Mouse (Mus musculus) intestine, postnatal 0 days (tissue): ENCODE data around the gene Prrt1. TPM values are rescaled to one million over a fixed set of nuclear protein-coding genes. Genes with fewer than 3 reads are reported as not detected.

Experiments
- ATAC-seq: fragments of 200-750 bp; cut with Nextera tagmentation; 2 replicates; pipeline ENCODE4 v1.8.0; 2017; ENCODE audit warnings: mild to moderate bottlenecking, moderate TSS enrichment, moderate library complexity
- H3K27ac ChIP-seq: fragments of 300-500 bp; sonication (generic); 2 replicates; pipeline ENCODE4 v1.5.1; 2014; ENCODE audit warnings: mild to moderate bottlenecking, low read depth, low read length, moderate library complexity
- H3K27me3 ChIP-seq: fragments of 300-500 bp; sonication (generic); replicated peaks from 2 replicates; pipeline ENCODE4 v1.6.1; 2014; ENCODE audit warnings: low read length, mixed read lengths; ENCODE audit not compliant: control insufficient read depth, insufficient read depth
- H3K36me3 ChIP-seq: fragments of 300-500 bp; sonication (generic); 2 replicates; pipeline ENCODE4 v1.6.1; 2014; ENCODE audit warnings: mild to moderate bottlenecking, moderate library complexity; ENCODE audit not compliant: control insufficient read depth, insufficient read depth
- H3K4me1 ChIP-seq: fragments of 300-500 bp; sonication (generic); replicated peaks from 2 replicates; pipeline ENCODE4 v1.6.1; 2014; ENCODE audit warnings: antibody characterized with exemption, low read length, mixed read lengths; ENCODE audit not compliant: control insufficient read depth, insufficient read depth
- H3K4me2 ChIP-seq: fragments of 300-500 bp; sonication (generic); replicated peaks from 2 replicates; pipeline ENCODE4 v1.6.1; 2014; ENCODE audit warnings: low read depth, mild to moderate bottlenecking, moderate library complexity
- H3K4me3 ChIP-seq: fragments of 300-500 bp; sonication (generic); 2 replicates; pipeline ENCODE4 v1.5.1; 2014; ENCODE audit warnings: low read depth, low read length
- H3K9ac ChIP-seq: fragments of 300-500 bp; sonication (generic); 2 replicates; pipeline ENCODE4 v1.6.1; 2014; ENCODE audit warnings: mild to moderate bottlenecking, low read depth, low read length
- H3K9me3 ChIP-seq: fragments of 300-500 bp; sonication (generic); 2 replicates; pipeline ENCODE4 v1.6.1; 2016; ENCODE audit warnings: mixed run types; ENCODE audit not compliant: control insufficient read depth
- CTCF ChIP-seq: sonication (generic); IDR thresholded peaks from 2 replicates; pipeline ENCODE4 v1.5.1; 2016; ENCODE audit warnings: low read depth, mild to moderate bottlenecking, control low read depth, antibody characterized with exemption, moderate library complexity
- WGBS: fragments of 180-500 bp; shearing (Covaris S2); extraction: QIAGEN DNeasy Blood & Tissue Kit; methylation state at CpG from one replicate; pipeline ENCODE4 v1.1.7; 2014; 5-methylcytosine and 5-hydroxymethylcytosine counted together
- polyA plus RNA-seq: library from polyadenylated mRNA; unstranded; fragments of >200 nt; fragmentation: Nextera tagmentation; extraction: Ambion mirVana; gene quantifications from 2 replicates; pipeline ENCODE4 v1.2.1, GENCODE M21; 2015

Gene Prrt1
- polyA plus RNA-seq, 1 experiment from 2014 or later: 0.47 TPM

GRCm38 (mm10) chr17:34621006-34621405 lies 8.3 kb upstream of the Prrt1 start:
- H3K9ac ChIP-seq: no peak overlapping the region
- H3K4me1 ChIP-seq: no peaks in the 10 kb centered on the region
- no peaks in the 10 kb centered on the region for H3K9me3 ChIP-seq
- H3K27ac ChIP-seq: no peak overlapping the region
- peaks cover 49% of the 10 kb centered on the region for H3K36me3 ChIP-seq
- 50% methylated on average over 8 of the region's 8 CpGs for WGBS
- ATAC-seq: peak; percentile 58
- no peak overlapping the region for H3K4me2 ChIP-seq
- no peaks in the 10 kb centered on the region for H3K27me3 ChIP-seq
- no peak overlapping the region for H3K4me3 ChIP-seq
- no peak for TF ChIP-seq CTCF

GRCm38 (mm10) chr17:34623161-34623560 lies 6.2 kb upstream of the Prrt1 start:
- no peak for ATAC-seq
- Histone ChIP-seq H3K4me3 (no peak overlapping the region), H3K9me3 (no peaks in the 10 kb centered on the region), H3K4me2 (no peak overlapping the region), H3K36me3 (peaks cover 32% of the 10 kb centered on the region), H3K4me1 (no peaks in the 10 kb centered on the region; the same call in 1 of the 2 replicates), H3K27ac (no peak overlapping the region), H3K9ac (no peak overlapping the region), H3K27me3 (no peaks in the 10 kb centered on the region)
- WGBS: 84% methylated on average over 9 of the region's 9 CpGs
- TF ChIP-seq CTCF: peak; percentile 49

GRCm38 (mm10) chr17:34624981-34625380 lies 4.4 kb upstream of the Prrt1 start:
- 96% methylated on average over 3 of the region's 3 CpGs for WGBS
- ATAC-seq: no peak

GRCm38 (mm10) chr17:34626062-34626772 lies 3.1 kb upstream of the Prrt1 start:
- ATAC-seq: no peak
- TF ChIP-seq CTCF: no peak
- Histone ChIP-seq H3K9ac (peak overlapping the region; percentile 65), H3K27me3 (peaks cover 11% of the 10 kb centered on the region), H3K27ac (peak overlapping the region; percentile 87), H3K4me3 (peak overlapping the region; percentile 66), H3K36me3 (peaks cover 18% of the 10 kb centered on the region), H3K4me2 (peak overlapping the region; percentile 95), H3K4me1 (peaks cover 5% of the 10 kb centered on the region), H3K9me3 (no peaks in the 10 kb centered on the region)
- 52% methylated on average over 16 of the region's 16 CpGs for WGBS

More at GRCm38 (mm10) chr17:34624981-34625380, 4.4 kb upstream of the Prrt1 start:
- Histone ChIP-seq H3K27me3 (peaks cover 3% of the 10 kb centered on the region; the same call in 1 of the 2 replicates), H3K9ac (no peak overlapping the region), H3K9me3 (no peaks in the 10 kb centered on the region), H3K36me3 (peaks cover 31% of the 10 kb centered on the region), H3K4me2 (no peak overlapping the region), H3K4me3 (no peak overlapping the region), H3K4me1 (peaks cover 2% of the 10 kb centered on the region; the same call in 1 of the 2 replicates), H3K27ac (no peak overlapping the region)
- no peak for TF ChIP-seq CTCF

GRCm38 (mm10) chr17:34626773-34627092 lies 2.6 kb upstream of the Prrt1 start:
- H3K4me1 ChIP-seq: peaks cover 9% of the 10 kb centered on the region
- H3K27me3 ChIP-seq: peaks cover 16% of the 10 kb centered on the region
- H3K4me2 ChIP-seq: peak overlapping the region; percentile 95
- peak overlapping the region; percentile 65 for H3K9ac ChIP-seq
- peaks cover 14% of the 10 kb centered on the region for H3K36me3 ChIP-seq
- H3K27ac ChIP-seq: peak overlapping the region; percentile 87
- peak overlapping the region; percentile 66 for H3K4me3 ChIP-seq
- no peaks in the 10 kb centered on the region for H3K9me3 ChIP-seq
- WGBS: 1% methylated on average over 15 of the region's 18 CpGs
- no peak for ATAC-seq
- peak; percentile 77 for TF ChIP-seq CTCF

- peak; percentile 66 for ATAC-seq
- peak overlapping the region; percentile 65 for H3K9ac ChIP-seq
- H3K36me3 ChIP-seq: peaks cover 8% of the 10 kb centered on the region; the same call in 1 of the 2 replicates
- H3K4me2 ChIP-seq: peak overlapping the region; percentile 95
- H3K27me3 ChIP-seq: peaks cover 16% of the 10 kb centered on the region
- no peaks in the 10 kb centered on the region for H3K9me3 ChIP-seq
- H3K27ac ChIP-seq: peak overlapping the region; percentile 87
- 1% methylated on average over 40 of the region's 45 CpGs for WGBS
- peaks cover 9% of the 10 kb centered on the region for H3K4me1 ChIP-seq
- TF ChIP-seq CTCF: no peak
- H3K4me3 ChIP-seq: peak overlapping the region; percentile 66
These were observed 2.0 kb upstream of the Prrt1 start for GRCm38 (mm10) chr17:34627093-34627942.
